Mouse (Mus musculus) liver, embryonic 14.5 days (tissue): ENCODE results near the gene Nfam1.

Source experiments
- CTCF ChIP-seq: IDR thresholded peaks from 2 replicates; pipeline ENCODE4 v1.5.1; 2016; ENCODE audit warnings: antibody characterized with exemption, low read depth, control low read depth
- EP300 ChIP-seq: IDR thresholded peaks from 2 replicates; pipeline ENCODE4 v1.6.1; 2016; ENCODE audit warnings: antibody characterized with exemption, low read depth

DNA sequence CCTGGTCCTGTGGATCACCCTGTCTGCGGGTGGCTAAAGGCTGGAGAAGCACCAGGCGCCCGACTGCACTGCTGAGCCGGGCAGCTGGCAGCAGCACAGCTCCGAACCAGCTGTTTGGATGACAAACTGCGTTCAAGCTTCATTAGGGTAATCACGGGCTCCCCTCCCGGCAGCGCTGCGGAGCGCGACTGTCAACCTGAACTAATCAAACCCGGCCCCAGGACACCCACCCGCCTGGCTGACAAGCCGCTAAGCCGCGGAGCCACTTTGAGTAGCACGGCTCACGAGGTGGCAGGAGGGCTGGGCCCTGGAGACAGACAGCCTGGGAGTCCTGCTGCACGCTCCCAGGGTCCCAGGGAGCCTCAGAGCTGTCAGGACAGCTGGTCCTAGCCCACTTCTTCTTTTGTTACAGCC, 80.8 kb downstream of the Nfam1 start:
- no peak for TF ChIP-seq CTCF
- TF ChIP-seq EP300: no peak
